Mouse (Mus musculus): ENCODE data around the gene 2310034C09Rik.
"Not testable (repeated sequence)": the region's sequence is repeated elsewhere in the genome, so short reads cannot be mapped to it uniquely, and the experiment has no call there.

Gene 2310034C09Rik

GRCm38 (mm10) chr16:88758547-88758946 lies at the start of gene 2310034C09Rik:
Gene 2310034C09Rik (plus strand): TSS chr16:88758847.
- not testable (repeated sequence) for DNase-seq (ENCODE audit: low spot score)

DNA sequence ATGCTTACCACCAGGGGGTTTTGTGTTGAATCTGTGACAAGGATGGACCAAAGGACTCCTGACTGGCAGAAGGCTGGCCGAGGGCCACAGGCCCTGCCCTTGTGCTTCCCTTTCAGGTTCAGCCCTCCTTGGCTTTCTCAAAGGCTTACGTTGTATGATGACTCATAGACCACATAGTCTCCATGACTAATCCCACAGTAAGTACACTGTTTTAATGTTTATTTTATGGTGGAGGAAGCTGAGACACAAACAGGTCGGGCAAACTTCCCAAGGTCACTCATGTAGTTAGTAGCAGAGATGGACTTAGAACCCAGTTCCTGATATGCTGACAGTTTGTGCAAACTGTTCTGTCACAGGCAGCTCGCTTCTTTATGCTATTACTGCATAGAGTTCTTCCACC lies 47.9 kb upstream of the 2310034C09Rik start:
- DNase-seq (ENCODE audit: low spot score) = no peak

DNA sequence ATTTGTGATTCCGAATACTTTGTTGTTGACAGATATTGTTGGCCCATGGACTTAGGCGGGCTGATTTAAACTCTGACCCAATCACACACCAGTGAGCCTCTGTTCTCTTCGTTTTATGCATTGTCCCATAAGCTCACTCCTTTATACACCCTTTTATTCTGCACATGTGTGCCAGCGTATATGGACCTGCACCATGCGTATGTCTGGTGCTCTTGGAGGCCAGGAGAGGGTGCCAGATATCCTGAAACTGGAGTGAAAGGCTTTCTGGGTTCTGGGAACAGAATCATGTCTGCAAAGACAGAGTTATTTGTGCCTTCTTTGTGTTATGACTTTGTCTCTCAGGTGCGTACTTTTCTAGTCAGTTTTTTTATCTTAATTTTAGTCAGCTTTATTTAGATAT lies 47.4 kb upstream of the 2310034C09Rik start:
- DNase-seq (ENCODE audit: low spot score) = no peak

GRCm38 (mm10) chr16:88716549-88716948 lies 42.1 kb upstream of the 2310034C09Rik start:
- no peak for DNase-seq (ENCODE audit: low spot score)

GRCm38 (mm10) chr16:88720031-88720430 lies 38.6 kb upstream of the 2310034C09Rik start:
- DNase-seq (ENCODE audit: low spot score) = no peak

GRCm38 (mm10) chr16:88728812-88729275 lies 29.8 kb upstream of the 2310034C09Rik start, which contains the start of gene Krtap13-1:
Gene Krtap13-1 (plus strand): TSS chr16:88728862.
- no peak for DNase-seq (ENCODE audit: low spot score)

DNA sequence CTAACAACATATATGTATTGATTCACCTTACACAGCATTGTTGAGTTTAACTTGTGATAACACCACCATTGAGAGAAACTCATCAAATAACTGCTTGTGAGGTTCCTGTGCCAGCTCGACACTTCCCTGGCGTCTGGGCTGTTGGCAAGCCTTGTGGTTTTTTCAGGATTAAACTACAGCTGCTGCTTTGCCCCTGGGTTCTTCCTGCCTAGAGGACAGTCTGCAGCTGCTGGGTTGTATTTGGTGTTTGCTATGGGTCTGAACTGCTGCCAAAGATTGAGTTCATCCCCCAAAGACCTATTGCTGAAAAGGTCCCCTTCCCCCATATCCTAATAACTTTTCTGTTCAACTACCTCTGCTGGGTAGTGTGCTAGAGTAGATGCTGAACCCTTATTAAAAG lies 23.3 kb upstream of the 2310034C09Rik start:
- no peak for DNase-seq (ENCODE audit: low spot score)

DNA sequence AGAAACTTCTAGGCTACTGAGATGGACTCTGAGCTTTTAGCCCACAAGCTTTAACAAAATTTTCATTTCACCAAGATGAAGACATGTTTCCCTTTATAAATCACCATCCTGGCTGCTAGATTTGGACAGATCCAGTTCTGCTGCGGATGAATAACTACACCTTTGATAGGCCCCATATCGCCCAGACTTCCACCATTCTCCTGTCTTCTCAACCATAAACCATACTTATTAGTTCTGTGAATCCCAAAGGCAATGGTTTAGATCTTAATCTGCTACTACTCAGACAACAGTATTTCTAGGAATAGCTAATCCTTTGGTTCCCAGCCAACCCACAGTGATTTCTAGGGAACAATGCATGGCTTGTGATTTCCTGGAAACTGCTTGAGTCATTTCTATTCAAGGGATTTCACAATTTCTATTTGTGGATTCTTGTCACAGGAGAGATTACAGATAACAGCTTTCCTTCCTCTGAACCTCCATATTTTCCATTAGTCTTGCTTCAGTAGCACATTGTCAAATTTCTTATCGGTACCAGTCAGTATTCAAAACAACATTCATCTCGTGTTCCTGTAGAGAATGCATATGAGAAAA lies 13.8 kb upstream of the 2310034C09Rik start:
- DNase-seq (ENCODE audit: low spot score) = no peak

GRCm38 (mm10) chr16:88747943-88748342 lies 10.7 kb upstream of the 2310034C09Rik start:
- DNase-seq (ENCODE audit: low spot score) = no peak

DNA sequence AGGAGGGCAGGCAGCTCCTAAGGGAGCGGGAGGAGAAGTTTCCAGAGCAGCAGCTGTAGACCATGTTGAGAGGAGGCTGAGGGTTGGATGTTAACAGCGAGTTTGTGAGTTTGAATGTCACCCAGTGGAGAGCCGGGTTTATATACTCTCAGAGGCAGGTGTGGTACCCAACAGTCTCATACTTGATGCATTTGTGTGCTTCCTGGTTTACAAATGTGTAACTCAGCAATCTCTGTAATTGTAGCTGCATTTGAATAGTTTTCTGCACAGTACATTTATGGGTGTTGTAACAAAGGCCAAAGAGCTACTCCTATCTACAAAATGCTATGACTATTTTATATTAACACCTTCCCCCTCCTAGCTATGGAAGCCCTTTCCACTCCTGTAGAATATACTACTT lies 7.1 kb upstream of the 2310034C09Rik start, which contains the start of gene Krtap13:
Gene Krtap13, minus strand, starts transcription at position 101 of the 400 bp plus-strand sequence.
- not testable (repeated sequence) for DNase-seq (ENCODE audit: low spot score)

GRCm38 (mm10) chr16:88774106-88774505 lies 15.5 kb downstream of the 2310034C09Rik start, which contains the start of gene 2310057N15Rik:
Gene 2310057N15Rik (minus strand): TSS chr16:88774206.
- no peak for DNase-seq (ENCODE audit: low spot score)

- no peak for DNase-seq (ENCODE audit: low spot score)
Observed at GRCm38 (mm10) chr16:88777596-88777995, 18.9 kb downstream of the 2310034C09Rik start, which contains the start of gene Gm5965. Gene Gm5965 (plus strand): TSS chr16:88777896.

- DNase-seq (ENCODE audit: low spot score) = no peak
Observed at GRCm38 (mm10) chr16:88786786-88787185, 28.1 kb downstream of the 2310034C09Rik start.

All from c-Kit-positive CD71-positive TER-119-positive erythroid progenitor cells, embryonic 14.5 days (primary cell).